Mouse (Mus musculus): Measurements from ENCODE around the gene Parvb. TPM values are rescaled to one million over a fixed set of nuclear protein-coding genes. Genes with fewer than 3 reads are reported as not detected.

Gene Parvb
- polyA plus RNA-seq, 1 experiment from 2014 or later, result 21.1 TPM

DNA sequence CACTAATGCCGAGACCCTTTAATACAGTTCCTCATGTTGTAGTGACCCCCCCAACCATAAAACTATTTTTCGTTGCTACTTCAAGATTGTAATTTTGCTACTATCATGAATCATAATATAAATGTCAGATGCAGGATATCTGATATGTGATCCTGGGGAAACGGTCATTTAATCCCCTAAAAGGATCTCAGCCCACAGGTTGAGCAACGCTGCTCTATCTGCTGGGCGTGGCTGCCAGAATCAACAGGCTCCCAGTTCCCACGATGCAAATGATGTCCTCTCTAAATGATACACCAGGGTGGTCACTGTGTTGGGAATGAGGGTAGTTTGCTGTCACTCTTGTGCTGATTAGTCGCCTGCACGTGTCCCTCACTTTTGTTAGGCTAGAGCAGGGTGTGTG lies 65.6 kb downstream of the Parvb start:
- no peak overlapping the region for H3K9ac ChIP-seq (ENCODE audit: low read depth, low read length)
- H3K4me1 ChIP-seq (ENCODE audit: control insufficient read depth, insufficient read depth, low read length), result peaks cover 26% of the 10 kb centered on the region
- H3K4me3 ChIP-seq (ENCODE audit: low read depth, low read length), result no peak overlapping the region
- H3K27me3 ChIP-seq (ENCODE audit: control insufficient read depth, insufficient read depth, low read length), result no peaks in the 10 kb centered on the region
- no peak for ATAC-seq (replicated peaks; ENCODE audit: insufficient number of reproducible peaks, low FRiP score, low TSS enrichment)
- H3K27ac ChIP-seq (ENCODE audit: low read depth, low read length), result no peak overlapping the region
- H3K36me3 ChIP-seq (ENCODE audit: control insufficient read depth, insufficient read depth, low read length), result no peaks in the 10 kb centered on the region
- H3K9me3 ChIP-seq (replicated peaks; ENCODE audit: control insufficient read depth, low read length), result no peaks in the 10 kb centered on the region
- H3K4me2 ChIP-seq, result no peak overlapping the region
- 66% methylated on average over 8 of the region's 8 CpGs for WGBS (ENCODE audit: insufficient replicate concordance)

DNA sequence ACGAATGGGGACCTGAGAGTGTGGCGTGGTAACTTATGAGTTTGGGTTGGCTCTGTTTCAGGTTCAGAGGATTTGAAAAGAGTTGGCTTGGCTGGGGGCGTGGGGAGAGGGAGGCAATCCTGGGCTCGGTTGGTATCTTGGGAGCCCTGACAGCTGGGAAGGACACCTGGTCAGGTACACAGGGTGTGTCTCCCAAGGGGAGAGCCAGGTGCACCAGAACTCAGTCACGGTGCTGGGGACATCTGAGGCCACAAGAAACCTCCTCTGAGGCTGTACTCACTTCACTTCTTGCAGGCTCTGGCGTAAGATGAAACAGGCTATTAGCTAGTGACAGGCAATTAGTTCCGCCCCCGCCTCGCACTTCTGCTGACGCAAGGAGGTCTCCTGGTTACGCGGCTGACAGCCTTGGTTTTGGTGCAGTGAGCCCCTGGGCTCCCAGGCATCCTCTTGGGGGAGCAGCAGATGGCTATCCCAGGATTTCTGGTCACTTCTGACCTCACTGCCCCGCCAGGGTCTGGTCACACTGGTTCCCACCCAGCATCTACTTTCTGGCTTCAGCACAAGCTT lies 67.0 kb downstream of the Parvb start:
- H3K9me3 ChIP-seq (replicated peaks; ENCODE audit: control insufficient read depth, low read length), result no peaks in the 10 kb centered on the region
- no peaks in the 10 kb centered on the region for H3K36me3 ChIP-seq (ENCODE audit: control insufficient read depth, insufficient read depth, low read length)
- no peak overlapping the region for H3K27ac ChIP-seq (ENCODE audit: low read depth, low read length)
- ATAC-seq (replicated peaks; ENCODE audit: insufficient number of reproducible peaks, low FRiP score, low TSS enrichment), result no peak; the same call in 1 of the 2 replicates
- H3K4me2 ChIP-seq, result no peak overlapping the region
- H3K4me1 ChIP-seq (ENCODE audit: control insufficient read depth, insufficient read depth, low read length), result peaks cover 26% of the 10 kb centered on the region
- H3K9ac ChIP-seq (ENCODE audit: low read depth, low read length), result no peak overlapping the region
- no peak overlapping the region for H3K4me3 ChIP-seq (ENCODE audit: low read depth, low read length)
- H3K27me3 ChIP-seq (ENCODE audit: control insufficient read depth, insufficient read depth, low read length), result no peaks in the 10 kb centered on the region
- WGBS (ENCODE audit: insufficient replicate concordance), result 49% methylated on average over 13 of the region's 13 CpGs

DNA sequence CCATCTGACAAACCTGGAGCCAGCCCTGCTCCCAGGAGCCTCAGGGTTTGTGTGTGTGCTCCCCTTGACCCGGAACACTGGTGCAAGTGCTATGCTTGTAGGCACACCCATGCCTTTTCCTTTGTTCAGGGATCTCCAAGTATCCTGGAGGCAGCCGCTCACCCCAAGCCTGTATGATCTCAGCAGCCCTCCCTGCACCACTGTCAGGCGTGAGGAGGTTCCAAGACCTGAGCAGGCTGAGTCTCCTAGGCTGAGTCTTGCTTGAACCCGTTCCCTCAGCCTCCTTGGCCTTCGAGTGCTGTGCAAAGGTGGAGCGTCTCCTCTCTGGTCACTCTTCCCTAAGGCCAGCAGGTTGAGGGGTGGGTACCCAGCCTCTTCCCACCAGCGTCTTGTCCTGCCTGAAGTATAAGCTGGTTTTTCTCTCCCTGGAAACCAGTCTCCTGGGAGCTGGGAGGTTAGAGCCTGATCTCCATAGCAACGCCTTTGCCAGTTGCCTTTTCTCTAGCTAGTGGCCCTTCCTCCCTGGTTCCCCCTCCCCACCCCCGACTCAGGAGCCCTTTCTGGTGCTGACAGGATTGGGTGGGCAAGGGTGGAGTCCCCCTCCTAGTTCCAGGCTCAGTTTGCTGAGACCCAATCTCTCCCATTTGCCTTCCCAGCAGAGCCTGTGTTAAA lies 68.0 kb downstream of the Parvb start:
- H3K4me3 ChIP-seq (ENCODE audit: low read depth, low read length), result no peak overlapping the region
- 38% methylated on average over 9 of the region's 9 CpGs for WGBS (ENCODE audit: insufficient replicate concordance)
- H3K27ac ChIP-seq (ENCODE audit: low read depth, low read length), result no peak overlapping the region
- no peak overlapping the region for H3K4me2 ChIP-seq
- ATAC-seq (replicated peaks; ENCODE audit: insufficient number of reproducible peaks, low FRiP score, low TSS enrichment), result no peak
- H3K36me3 ChIP-seq (ENCODE audit: control insufficient read depth, insufficient read depth, low read length), result no peaks in the 10 kb centered on the region
- no peak overlapping the region for H3K9ac ChIP-seq (ENCODE audit: low read depth, low read length)
- peaks cover 26% of the 10 kb centered on the region for H3K4me1 ChIP-seq (ENCODE audit: control insufficient read depth, insufficient read depth, low read length)
- H3K9me3 ChIP-seq (replicated peaks; ENCODE audit: control insufficient read depth, low read length), result no peaks in the 10 kb centered on the region
- no peaks in the 10 kb centered on the region for H3K27me3 ChIP-seq (ENCODE audit: control insufficient read depth, insufficient read depth, low read length)

DNA sequence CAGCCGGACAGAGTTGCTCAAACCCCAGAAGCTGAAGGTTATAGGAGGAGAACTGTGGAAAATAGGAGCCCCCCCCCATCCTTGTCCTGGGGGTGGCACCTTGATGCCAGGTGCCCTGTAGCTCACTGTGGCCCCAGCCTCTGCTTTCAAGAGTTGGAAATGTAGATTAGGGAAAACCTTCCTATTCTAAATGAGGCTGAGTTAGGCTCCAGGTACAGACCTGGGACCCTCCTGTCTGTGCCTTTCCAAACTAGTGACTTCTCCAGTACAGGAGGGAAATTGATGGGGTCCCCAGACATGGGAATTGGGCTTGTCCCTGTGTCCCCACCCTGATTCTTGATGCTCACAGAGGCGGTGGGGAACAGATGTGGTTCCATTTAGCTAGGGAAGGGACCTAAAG lies 68.7 kb downstream of the Parvb start:
- Histone ChIP-seq H3K4me3 (ENCODE audit: low read depth, low read length) (no peak overlapping the region), H3K36me3 (ENCODE audit: control insufficient read depth, insufficient read depth, low read length) (no peaks in the 10 kb centered on the region; the same call in 1 of the 2 replicates), H3K27me3 (ENCODE audit: control insufficient read depth, insufficient read depth, low read length) (no peaks in the 10 kb centered on the region), H3K4me1 (ENCODE audit: control insufficient read depth, insufficient read depth, low read length) (peaks cover 26% of the 10 kb centered on the region), H3K9me3 (replicated peaks; ENCODE audit: control insufficient read depth, low read length) (no peaks in the 10 kb centered on the region), H3K9ac (ENCODE audit: low read depth, low read length) (0 out of 2 replicates have a peak overlapping the region, but pooled peaks have one; percentile 5), H3K4me2 (no peak overlapping the region), H3K27ac (ENCODE audit: low read depth, low read length) (no peak overlapping the region)
- ATAC-seq (replicated peaks; ENCODE audit: insufficient number of reproducible peaks, low FRiP score, low TSS enrichment), result no peak
- 65% methylated on average over 2 of the region's 2 CpGs for WGBS (ENCODE audit: insufficient replicate concordance)

DNA sequence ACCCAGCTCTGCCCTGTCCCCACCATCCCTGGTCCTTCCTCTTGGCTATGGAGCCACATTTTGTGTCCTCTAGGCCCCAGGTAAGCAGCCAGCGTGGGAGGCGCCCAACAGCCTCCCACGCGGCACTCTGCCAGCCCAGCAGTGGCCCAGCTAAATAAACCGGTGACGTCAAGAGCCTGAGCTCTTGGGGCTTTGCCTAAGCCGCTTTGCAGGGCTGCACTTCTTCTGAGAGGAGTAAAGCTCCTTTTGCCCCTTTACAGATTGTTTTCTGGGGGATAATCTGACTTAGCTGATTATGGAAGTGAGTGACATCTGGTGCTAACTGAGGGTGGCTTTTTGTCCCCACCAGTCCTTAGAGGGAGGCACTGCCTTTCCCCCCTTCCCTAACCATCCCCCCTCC lies 69.2 kb downstream of the Parvb start:
- ATAC-seq (replicated peaks; ENCODE audit: insufficient number of reproducible peaks, low FRiP score, low TSS enrichment), result no peak
- H3K36me3 ChIP-seq (ENCODE audit: control insufficient read depth, insufficient read depth, low read length), result no peaks in the 10 kb centered on the region; the same call in 1 of the 2 replicates
- H3K27me3 ChIP-seq (ENCODE audit: control insufficient read depth, insufficient read depth, low read length), result no peaks in the 10 kb centered on the region
- WGBS (ENCODE audit: insufficient replicate concordance), result 23% methylated on average over 7 of the region's 7 CpGs
- H3K4me2 ChIP-seq, result no peak overlapping the region
- H3K9me3 ChIP-seq (replicated peaks; ENCODE audit: control insufficient read depth, low read length), result no peaks in the 10 kb centered on the region
- no peak overlapping the region for H3K9ac ChIP-seq (ENCODE audit: low read depth, low read length)
- H3K4me3 ChIP-seq (ENCODE audit: low read depth, low read length), result no peak overlapping the region
- H3K4me1 ChIP-seq (ENCODE audit: control insufficient read depth, insufficient read depth, low read length), result peaks cover 26% of the 10 kb centered on the region
- no peak overlapping the region for H3K27ac ChIP-seq (ENCODE audit: low read depth, low read length)

DNA sequence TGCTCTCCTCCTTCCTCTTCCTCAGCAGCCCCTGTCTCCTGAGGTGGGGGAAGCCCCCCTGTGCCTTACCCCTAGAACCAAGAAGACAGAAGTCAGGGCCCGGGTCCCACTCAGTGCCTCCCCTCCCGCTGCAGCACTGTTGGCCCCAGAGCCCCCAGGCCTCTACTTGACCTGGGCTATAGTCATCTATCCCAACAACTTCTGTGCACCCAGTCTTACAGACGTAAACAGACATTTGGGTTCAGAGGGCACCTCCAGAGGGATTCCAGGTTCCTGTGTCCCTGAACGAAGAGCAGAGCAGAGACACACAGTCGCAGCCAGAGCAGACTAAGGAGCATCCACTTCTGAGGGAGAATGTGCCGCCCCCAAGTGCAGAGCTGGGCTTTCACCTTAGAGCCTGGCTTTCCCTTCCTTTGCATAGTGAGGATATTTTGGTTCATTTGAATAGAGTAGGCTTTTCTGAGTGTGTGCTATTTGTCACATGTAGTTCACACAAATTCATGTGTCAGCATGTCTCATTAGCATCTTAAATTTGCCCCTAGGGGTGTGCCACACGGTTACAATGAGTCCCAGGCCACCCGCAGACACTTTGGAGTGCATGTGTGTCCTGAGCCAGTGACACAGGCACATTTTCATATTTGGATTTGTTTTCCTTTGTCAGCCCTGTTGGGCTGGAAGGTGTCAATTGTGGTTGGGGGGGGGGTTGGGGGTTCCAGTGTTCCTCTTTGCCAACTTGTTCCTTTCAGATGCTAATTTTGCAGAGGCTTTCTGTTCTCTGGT lies 70.0 kb downstream of the Parvb start:
- H3K4me1 ChIP-seq (ENCODE audit: control insufficient read depth, insufficient read depth, low read length), result peaks cover 26% of the 10 kb centered on the region

DNA sequence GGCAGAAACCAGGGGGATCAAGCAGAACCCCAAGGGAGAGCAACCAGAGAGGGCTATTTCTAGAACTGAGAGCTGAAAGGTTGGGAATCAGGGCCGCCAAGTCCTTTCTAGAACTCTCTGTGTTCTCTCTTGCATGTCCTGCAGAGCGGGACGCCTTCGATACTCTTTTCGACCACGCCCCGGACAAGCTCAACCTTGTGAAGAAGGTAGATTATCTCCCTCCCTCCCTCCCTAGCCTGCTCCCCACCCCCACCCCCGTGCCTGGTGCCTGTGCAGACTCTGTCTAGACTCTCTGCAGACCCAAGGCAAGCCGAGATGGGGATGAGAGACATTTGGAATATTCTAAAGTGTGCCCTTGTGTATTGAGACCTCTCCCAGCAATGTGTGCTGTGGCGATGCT lies 71.4 kb downstream of the Parvb start:
- no peak for ATAC-seq (replicated peaks; ENCODE audit: insufficient number of reproducible peaks, low FRiP score, low TSS enrichment)
- no peak overlapping the region for H3K4me2 ChIP-seq
- no peaks in the 10 kb centered on the region for H3K9me3 ChIP-seq (replicated peaks; ENCODE audit: control insufficient read depth, low read length)
- 49% methylated on average over 10 of the region's 10 CpGs for WGBS (ENCODE audit: insufficient replicate concordance)
- no peak overlapping the region for H3K27ac ChIP-seq (ENCODE audit: low read depth, low read length)
- H3K36me3 ChIP-seq (ENCODE audit: control insufficient read depth, insufficient read depth, low read length), result no peaks in the 10 kb centered on the region; the same call in 1 of the 2 replicates
- no peaks in the 10 kb centered on the region for H3K27me3 ChIP-seq (ENCODE audit: control insufficient read depth, insufficient read depth, low read length)
- H3K9ac ChIP-seq (ENCODE audit: low read depth, low read length), result no peak overlapping the region
- no peak overlapping the region for H3K4me3 ChIP-seq (ENCODE audit: low read depth, low read length)
- peaks cover 26% of the 10 kb centered on the region for H3K4me1 ChIP-seq (ENCODE audit: control insufficient read depth, insufficient read depth, low read length)

More for the DNA sequence above, 70.0 kb downstream of the Parvb start:
- Histone ChIP-seq H3K9me3 (replicated peaks; ENCODE audit: control insufficient read depth, low read length) (no peaks in the 10 kb centered on the region), H3K4me2 (no peak overlapping the region), H3K27me3 (ENCODE audit: control insufficient read depth, insufficient read depth, low read length) (no peaks in the 10 kb centered on the region), H3K9ac (ENCODE audit: low read depth, low read length) (no peak overlapping the region), H3K27ac (ENCODE audit: low read depth, low read length) (no peak overlapping the region), H3K36me3 (ENCODE audit: control insufficient read depth, insufficient read depth, low read length) (no peaks in the 10 kb centered on the region; the same call in 1 of the 2 replicates), H3K4me3 (ENCODE audit: low read depth, low read length) (no peak overlapping the region)
- 53% methylated on average over 8 of the region's 8 CpGs for WGBS (ENCODE audit: insufficient replicate concordance)
- ATAC-seq (replicated peaks; ENCODE audit: insufficient number of reproducible peaks, low FRiP score, low TSS enrichment), result no peak

DNA sequence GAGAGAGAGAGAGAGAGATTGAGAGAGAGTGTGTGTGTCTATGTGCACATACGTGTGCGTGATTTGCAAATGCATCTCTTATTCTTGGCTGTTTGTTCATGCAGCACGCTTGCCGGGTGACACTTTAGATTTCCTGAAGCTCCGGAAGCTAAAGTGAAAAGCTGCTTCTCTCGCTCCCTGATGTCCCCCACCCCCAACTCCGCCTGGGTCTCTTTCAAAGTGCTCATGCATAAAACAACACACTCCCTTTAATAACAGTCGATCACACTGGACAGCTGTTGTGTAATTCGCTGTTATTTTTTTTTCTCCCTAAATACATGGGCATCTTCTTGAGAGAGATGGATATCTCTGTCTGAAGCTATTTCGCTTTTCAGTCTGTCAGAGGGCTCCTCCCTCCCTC lies 73.5 kb downstream of the Parvb start:
- no peaks in the 10 kb centered on the region; the same call in 1 of the 2 replicates for H3K36me3 ChIP-seq (ENCODE audit: control insufficient read depth, insufficient read depth, low read length)
- H3K27ac ChIP-seq (ENCODE audit: low read depth, low read length), result no peak overlapping the region
- no peaks in the 10 kb centered on the region for H3K9me3 ChIP-seq (replicated peaks; ENCODE audit: control insufficient read depth, low read length)
- no peak overlapping the region for H3K9ac ChIP-seq (ENCODE audit: low read depth, low read length)
- H3K4me1 ChIP-seq (ENCODE audit: control insufficient read depth, insufficient read depth, low read length), result peaks cover 16% of the 10 kb centered on the region
- WGBS (ENCODE audit: insufficient replicate concordance), result 79% methylated on average over 10 of the region's 10 CpGs
- H3K27me3 ChIP-seq (ENCODE audit: control insufficient read depth, insufficient read depth, low read length), result no peaks in the 10 kb centered on the region
- H3K4me3 ChIP-seq (ENCODE audit: low read depth, low read length), result no peak overlapping the region
- ATAC-seq (replicated peaks; ENCODE audit: insufficient number of reproducible peaks, low FRiP score, low TSS enrichment), result no peak
- no peak overlapping the region for H3K4me2 ChIP-seq

All from heart, embryonic 11.5 days (tissue).